Mouse (Mus musculus) olfactory bulb, adult 2 months (tissue): ENCODE results near the gene Tnrc6c.

Source experiments
- CTCF ChIP-seq: fragments of 200-500 bp; IDR thresholded peaks from 2 replicates; pipeline ENCODE4 v1.5.1; 2012; ENCODE audit warnings: low read depth, mild to moderate bottlenecking, low read length, moderate library complexity; ENCODE audit not compliant: insufficient read depth
- POLR2A ChIP-seq: fragments of 200-500 bp; IDR thresholded peaks from 2 replicates; pipeline ENCODE4 v1.6.1; 2012; ENCODE audit warnings: mild to moderate bottlenecking, low read depth, low read length, moderate library complexity; ENCODE audit not compliant: insufficient read depth

- TF ChIP-seq CTCF (no peak), POLR2A (no peak)
Observed at GRCm38 (mm10) chr11:117778851-117779433, 124.9 kb downstream of the Tnrc6c start.
